Mouse (Mus musculus) right cerebral cortex, adult 2 months (tissue): Measurements from ENCODE around the gene Sox10.

Experiments used
- DNase-seq, 2 experiments: peaks; one replicate each; pipeline ENCODE4 v3.0.0; 2021 to 2022; ENCODE audit warnings: low spot score in 2 of 2

Gene Sox10

DNA sequence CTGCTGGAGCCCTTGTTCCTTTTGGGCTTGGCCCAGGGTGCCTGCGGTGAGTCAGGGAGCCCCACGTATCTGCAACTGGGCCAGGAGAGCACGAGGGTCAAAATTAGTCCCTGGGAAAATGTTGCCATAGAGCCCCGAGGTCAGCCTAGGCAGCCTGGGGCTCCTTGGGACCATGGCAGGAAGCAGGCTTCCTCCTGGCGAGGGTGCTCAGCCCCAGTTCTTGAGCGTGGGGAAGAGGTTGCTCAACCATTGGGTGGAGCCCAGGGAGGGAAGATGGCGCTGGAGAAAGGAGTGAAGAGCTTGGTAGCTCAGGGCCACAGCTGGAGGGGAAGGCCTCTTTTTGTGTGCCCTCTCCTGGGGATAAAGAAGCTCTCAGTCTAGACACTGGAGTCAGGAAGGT lies 2.7 kb downstream of the Sox10 start:
- no peak for DNase-seq

DNA sequence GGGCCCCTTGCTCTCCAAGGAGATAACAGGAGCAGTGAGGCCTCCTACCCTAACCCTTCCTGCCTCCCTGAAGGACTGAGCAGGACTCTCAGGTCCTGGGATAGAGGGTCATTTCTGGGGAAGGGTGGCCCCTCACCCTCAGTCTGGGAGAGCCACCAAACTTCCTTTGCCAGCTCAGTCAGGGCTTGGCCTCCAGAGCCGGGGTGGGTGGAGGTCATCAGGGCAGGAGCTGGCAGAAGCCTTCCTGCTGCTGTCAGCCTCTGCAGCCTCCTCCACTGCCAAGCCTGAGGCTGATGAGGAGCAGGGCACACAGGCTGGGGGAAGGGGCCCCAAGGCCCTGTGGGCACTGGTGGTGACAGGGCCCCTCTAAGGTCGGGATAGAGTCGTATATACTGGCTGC lies 9.5 kb downstream of the Sox10 start:
- DNase-seq = no peak

DNA sequence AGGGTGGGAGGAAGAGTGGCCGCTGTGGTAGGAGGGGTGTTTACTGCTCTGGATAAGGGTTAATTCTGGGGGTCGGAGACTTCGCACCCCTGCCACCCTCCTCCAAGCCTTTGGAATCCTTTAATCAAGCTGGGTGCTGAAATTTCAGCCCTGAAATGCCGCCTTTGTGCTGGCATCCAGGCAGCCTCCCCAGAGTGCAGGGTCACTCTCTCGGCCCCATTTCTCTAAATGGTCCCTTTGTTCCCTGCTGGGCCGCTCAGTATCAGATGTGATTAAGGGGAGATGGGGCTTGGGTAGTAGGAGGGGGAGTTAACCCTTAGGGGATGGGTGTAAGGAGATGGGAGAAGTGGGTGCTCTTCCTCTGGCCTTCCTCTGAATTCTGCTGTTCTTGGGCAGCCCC lies 12.3 kb downstream of the Sox10 start:
- no peak for DNase-seq

DNA sequence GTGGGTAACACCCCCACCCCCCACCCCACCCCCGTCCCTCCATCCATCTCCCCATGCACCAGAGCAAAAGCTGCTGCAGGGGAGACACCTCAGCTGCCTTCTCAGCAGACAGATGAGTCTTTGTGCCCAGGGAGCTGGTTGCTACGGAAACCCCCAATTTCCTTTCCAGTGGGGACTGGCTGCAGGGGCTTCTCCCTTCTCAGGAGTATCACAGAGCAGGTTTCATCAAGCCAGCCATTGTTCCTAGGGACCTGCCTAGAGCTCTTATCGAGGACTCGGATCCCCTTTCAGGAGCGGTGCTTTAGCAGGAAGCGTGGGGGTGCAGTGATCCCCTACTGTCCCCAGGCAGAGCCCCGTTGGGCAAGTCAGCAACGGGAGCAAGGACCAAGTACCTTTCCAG lies 13.2 kb downstream of the Sox10 start:
- DNase-seq = no peak

DNA sequence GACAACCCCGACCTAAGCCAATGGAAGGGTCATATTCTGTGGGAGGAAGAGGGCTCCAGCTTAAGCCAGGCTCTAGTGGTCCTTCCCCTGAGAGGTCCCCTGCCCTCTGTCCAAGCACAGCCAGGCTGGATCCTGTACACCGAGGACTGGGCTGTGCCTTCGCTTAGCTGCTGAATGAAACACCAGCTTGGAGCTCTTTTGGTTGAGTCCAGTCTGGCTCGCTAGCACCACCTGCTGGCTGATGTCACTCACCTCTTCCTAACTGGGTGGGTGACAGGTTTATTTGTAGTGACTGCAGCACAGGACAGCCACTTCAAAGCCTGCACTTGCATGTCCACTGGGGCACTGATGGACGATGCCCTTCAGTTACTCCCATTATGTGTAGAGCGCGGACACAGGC lies 16.5 kb downstream of the Sox10 start:
- DNase-seq = peak; percentile 78 to 85

DNA sequence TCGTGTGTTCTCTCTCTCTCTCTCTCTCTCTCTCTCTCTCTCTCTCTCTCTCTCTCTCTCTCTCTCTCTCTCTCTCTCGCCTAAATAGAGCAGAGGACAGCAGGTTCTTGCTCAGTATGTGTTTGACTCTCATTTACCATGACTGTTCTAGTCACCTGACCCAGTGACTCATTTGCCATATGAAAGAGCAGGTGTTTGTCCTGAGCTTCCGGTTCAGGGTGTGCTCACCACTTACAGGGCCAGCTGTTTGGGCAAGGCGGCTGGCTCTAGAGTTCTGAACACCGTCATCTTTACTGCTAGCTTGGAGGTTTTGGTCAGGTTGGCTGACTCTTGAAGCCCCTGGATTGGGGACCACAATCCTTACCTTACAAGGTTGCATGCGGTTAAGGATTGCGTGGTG lies 19.5 kb downstream of the Sox10 start:
- DNase-seq = no peak

DNA sequence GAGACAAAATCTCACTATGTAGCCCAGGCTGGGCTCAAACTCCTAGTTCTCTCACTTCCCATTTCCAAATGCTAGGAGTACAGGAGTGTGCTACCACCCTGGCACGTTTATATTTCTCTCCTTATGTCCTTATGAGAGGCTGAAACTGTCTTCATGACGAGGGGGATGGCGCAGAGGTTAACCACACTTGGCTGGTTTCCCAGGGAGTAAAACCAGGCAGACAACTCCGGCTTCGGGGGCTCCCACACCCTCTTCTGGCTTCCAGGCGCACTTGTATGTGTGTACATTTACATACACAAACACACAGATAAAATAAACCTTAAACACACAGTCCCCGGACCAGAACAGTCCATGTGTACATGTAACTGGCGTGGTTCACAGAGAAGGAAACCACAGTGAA lies 21.0 kb downstream of the Sox10 start:
- DNase-seq = no peak

DNA sequence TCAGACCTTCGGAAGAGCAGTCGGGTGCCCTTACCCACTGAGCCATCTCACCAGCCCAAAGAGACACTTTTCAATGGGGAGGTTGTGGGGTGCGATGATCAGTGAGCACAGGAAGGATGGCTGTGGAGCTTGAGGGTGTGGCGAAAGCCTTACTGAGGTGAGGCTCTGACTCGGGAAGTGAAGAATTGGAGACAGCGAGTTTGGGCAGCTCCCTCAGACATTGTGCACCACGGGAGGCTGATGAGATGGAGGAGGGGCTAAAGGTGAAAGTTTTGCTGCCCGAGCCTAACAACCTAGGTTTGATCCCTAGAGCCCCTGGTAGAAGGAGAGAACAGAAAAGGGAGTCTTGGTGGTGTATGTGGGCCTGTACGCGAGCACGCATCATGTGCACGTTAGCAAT lies 21.7 kb downstream of the Sox10 start:
- no peak for DNase-seq

DNA sequence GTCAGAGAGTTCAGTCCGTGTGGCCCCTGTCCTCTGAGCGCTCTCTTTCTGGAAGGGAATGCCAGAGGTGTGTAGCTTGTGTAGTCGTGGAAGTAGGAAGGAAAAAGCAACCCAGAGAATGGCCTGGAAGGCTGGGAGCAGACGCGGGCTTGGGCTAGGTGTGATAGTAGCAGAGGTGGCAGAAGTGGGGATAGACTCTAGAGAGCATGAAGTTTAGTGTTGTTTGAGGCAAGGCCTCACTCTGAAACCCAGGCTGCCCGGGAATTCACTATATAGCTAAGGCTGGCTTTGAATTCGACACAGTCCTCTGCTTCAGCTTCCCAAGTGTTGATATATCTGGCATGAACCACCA lies 23.5 kb downstream of the Sox10 start:
- DNase-seq = no peak

DNA sequence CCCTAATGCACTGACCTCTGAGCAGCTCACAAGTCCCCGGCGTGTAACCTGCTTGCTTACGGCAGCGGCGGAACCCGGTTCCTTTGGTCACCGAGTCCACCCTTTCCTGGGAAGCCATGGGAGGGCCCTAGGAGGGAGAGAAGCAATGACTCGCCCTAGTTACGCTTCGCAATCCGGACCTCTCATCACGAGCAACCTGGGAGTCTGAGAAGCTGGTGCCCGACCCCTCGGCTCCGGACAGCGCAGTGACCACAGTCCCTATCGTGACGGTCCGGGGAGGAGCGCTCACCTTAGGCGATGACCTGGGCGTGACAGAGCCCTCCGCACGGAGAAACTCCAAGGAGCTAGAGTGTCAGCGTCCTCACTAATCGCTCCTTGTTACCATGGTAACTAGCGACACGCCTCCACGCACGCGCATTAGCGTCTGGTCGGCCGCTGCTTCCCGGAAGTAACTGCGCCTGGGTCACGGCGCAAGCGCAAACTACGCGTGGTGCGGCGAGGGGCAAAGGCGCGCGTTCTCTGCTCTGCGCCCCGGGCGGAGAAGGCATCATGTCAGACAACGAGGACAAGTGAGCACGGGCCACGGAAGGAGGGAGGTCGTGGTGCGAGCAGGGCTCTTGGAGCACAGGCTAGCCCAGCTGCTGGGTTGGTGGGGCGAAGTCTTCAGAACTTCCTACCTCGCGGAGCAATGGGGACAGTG lies 24.0 kb downstream of the Sox10 start, which contains the start of the genes Polr2f and 1700088E04Rik:
TSS of gene Polr2f (plus strand) at position 144 of the 700 bp plus-strand sequence.
TSS of gene 1700088E04Rik (minus strand) at position 388 of the 700 bp plus-strand sequence.
- peak; percentile 95 to 96 for DNase-seq

DNA sequence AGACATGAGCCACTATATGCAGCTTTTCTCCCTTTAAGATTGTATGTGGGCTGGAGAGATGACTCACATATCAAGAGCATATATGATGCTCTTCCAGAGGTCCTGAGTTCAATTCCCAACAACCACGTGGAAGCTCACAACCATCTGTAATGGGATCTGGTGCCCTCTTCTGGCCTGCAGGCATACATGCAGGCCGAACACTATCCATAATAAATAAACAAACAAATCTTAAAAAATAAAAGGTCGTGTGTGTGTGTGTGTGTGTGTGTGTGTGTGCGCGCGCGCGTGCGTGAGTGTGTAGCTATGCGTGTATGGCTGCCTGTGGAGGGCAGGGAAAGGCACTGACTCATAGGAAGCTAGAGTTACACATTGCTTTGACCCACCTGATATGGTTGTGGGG lies 25.4 kb downstream of the Sox10 start:
- no peak for DNase-seq

DNA sequence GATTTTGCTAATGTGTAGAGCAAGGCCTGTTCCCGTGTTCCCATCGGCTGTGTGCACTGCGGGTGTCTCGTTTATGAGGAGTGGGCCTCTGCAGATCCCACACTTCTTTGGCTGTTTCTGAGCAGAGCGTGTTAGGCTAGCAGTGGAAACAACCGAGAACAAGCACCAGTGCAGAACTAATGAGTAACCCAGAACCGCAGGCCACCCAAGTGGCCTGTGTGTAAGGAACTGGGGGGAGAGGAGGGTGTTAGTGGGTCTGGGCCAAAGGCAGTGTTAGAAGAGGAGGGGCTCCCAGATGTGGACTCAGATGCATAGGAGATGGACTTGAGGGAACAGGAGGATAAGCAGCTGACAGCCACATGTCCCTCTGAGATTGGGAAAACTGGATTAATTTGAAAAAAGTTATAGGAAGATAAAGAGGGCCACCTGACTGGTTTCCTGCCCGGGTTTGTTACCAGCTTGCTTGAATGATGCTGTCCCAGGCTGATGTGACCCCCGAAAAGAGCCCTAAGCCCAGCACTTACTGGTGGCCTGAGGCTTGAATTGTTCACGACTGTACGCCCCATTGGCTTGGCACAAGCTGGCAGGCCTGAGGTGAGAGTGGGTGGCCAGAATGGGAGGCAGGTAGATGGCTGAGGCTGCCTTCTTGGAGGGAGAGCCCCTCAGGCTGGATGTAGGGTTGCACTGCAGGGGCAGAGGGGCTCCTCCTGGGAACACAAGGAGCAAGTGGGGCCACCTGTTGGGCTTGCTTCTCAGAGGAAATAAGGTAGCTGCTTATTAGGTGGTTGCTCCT lies 29.1 kb downstream of the Sox10 start:
- DNase-seq = no peak

DNA sequence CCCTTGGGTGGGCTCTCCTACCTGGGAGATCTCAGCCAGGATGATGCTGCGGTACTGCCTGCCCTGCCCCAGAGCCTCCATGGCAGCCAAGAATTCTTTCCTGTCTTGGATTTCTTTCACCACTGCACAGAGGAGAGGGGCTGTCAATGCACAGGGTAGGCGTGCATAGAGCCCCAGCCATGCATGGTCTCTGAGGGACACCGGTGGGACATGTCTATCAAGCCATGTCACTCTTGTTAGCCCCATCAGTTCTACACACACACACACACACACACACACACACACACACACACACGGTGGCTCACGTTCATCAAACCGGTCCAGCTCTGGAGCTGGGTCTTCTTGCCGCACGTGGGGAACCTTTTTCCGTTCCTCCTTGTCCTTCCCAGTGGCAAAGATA lies 29.7 kb downstream of the Sox10 start:
- no peak for DNase-seq

DNA sequence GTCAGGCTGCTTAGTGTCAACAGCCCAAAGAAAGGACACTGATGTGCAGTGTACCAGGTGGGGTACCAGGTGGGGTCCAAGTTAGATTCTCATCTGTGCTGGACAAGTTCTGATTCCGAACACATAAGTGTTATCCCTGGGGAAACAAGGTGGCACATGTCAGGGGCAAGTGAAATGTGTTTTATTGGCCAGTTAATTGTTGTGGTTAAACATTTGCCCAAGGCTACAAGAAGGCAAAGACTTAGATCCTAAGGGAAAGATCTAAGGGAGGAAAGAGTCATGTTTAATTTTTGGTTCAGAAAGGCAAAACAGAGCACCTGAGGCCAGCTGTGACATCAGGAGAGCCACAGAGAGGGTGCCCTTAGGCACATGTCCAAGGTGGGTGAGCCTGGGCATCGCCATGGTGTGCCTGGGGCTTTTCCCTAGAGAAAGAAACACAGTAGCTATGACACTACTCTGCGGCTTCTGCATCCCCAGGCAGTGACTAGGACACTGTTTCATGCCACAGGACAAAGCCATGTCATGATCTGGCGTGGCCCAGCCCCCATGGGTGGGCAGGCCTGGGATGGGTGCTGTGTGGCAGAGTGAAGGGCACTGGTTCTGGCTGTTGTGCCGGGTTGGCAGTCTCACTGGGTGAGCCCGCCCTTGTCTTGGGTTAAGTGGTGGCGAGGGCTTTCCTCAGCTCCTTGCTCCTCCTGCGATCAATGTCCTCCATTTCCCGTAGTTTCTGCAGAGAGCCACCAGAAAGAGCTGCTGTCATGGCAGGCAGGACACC lies 30.4 kb downstream of the Sox10 start:
- no peak for DNase-seq

DNA sequence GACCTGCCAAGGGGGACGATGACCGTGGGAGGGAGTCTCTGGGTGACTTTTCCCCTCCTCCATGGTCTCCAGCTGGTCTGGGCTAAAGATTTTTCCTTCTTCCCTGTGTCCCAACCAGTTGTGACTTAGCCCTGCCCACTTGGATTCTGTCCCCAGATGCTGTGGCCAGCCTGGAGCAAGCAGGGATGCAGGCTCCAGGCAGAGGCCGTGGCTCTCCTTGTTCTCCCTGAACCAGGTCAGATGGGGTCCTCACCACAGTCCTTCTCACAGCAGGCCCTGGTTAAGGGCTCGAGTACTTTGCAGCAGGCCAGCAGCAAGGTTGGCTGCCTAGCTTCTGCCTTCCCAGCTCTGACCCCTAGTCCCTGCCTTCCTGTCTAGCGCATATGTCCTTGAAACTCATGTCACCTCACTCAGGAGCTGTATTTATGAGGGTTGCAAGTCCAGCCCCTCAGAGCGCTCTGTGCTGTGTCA lies 31.8 kb downstream of the Sox10 start:
- DNase-seq = no peak

DNA sequence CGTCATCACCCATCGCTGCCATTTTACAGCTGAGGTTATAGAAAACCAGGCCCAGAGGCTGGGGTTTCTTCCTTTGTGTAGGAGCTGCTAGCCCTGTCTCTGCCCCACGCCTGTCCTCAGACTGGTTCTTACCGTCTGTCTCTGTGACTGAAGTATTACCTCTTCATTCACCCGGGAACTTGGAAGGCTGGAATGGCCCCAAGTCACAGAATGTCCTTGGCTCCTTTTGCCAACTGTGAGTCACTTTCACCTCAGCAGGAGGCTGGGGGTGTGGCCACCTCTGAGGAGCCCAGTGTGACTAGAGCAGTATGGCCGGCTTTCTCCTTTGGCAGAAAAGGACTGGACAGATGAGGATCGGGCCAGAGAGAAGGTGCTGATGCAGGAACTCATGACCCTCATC lies 33.6 kb downstream of the Sox10 start:
- peak in 1 of 2 experiments; percentile 31 for DNase-seq

DNA sequence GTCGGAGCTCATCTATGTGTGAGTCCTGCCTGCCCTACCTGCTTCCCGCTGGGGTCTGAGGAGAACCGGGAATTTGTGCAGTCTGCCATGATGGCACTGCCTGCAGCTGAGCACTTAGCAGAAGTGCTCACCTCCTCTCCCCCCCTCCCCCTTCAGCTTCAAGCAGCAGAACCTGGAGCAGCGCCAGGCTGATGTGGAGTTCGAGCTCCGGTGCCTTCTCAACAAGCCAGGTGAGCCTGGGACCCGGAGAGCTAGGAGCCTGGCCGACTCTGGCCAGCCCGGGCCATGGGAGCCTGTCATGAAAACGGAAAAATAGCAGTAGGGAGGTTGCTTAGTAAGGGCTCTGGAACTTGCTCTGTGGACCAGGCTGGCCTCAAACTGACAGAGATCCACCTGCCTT lies 34.3 kb downstream of the Sox10 start:
- DNase-seq = no peak

DNA sequence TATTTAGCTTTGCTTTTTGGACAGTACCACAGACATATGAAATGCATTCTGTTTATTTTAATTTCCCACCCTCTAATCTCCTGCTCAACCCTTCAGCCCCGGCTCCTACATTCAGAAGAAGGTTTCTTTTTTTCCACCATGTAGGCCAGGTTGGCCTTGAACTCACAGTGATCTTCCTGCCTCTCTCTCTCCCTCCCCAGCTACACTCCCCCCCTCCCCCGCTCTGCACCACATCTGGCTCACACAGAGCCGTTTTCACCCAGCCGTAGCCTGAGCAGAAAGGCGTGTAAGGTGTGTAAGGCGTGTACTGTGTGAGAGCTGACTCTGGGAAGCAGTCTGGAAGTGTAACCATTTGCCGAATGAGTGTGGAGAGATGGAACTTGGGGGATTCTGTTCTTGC lies 35.7 kb downstream of the Sox10 start:
- no peak for DNase-seq

DNA sequence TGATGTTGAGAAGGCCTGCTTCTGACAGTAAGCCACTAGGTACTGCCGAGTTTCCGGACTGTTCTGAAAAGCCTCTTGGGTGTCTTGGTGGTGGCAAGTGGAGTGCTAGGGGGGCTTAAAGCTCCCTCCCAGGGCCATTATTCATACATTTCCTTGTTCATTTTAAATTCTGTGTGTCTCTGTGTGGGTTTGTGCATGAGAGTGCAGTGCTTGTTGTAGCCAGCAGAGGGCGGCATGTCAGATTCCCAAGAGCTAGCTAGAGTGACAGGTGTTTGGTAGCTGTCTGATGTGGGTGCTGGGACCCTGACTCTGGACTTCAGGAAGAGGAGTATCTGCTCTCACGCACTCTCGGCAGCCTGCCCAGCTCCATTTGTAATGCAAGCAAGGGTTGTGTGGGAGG lies 36.8 kb downstream of the Sox10 start:
- no peak for DNase-seq

DNA sequence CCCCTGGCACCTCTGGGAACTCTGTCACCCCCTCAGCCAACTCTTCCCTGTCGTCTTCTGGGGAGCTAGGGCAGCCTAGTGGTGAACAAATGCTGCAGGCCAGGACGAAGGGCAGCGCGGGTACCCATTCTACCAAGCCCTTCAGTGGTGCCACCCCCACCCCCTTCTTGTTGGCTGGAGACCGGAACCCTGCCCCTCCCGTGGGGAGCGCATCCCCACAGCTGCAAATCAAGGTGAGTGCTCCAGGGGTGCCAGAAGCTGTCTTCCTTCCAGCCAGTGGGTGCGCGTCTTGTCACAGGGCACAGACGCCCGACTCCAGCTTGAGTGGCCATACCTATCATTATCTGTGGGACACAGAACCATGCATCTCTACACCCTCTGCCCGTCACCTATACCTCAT lies 37.9 kb downstream of the Sox10 start:
- no peak for DNase-seq

DNA sequence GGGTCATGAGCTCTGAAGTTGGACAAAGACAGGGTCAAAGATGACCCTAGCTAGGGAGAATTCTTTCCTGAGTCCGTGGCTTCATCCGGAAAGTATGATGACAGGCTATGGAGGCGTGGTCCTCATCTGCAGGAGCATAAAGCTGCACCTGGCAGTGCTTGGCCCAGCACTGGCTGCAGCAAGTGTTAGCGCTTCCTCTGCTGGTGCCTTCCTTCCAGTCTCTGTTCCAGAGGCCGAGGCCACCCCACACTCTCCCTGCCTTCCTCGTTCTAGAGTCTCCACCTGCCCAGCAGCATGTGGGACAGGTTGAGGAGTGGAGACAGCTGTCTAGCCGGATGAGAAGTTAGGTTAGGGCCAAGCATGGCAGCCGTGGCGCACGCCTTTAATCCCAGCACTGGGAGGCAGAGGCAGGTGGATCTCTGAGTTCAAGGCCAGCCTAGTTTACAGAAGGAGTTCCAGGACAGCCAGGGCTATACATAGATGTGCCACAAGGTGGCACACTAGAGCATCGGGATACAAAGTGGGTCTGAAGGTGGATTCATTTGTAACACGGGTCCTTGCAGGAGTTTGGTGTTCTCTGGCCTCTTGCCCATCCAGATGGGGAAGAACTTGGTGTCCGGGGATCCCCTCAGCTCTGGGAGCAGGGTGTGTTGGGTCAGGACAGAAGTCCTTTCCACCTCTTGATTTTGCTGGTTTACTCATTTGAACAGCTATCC lies 38.7 kb downstream of the Sox10 start:
- peak; percentile 47 to 56 for DNase-seq

DNA sequence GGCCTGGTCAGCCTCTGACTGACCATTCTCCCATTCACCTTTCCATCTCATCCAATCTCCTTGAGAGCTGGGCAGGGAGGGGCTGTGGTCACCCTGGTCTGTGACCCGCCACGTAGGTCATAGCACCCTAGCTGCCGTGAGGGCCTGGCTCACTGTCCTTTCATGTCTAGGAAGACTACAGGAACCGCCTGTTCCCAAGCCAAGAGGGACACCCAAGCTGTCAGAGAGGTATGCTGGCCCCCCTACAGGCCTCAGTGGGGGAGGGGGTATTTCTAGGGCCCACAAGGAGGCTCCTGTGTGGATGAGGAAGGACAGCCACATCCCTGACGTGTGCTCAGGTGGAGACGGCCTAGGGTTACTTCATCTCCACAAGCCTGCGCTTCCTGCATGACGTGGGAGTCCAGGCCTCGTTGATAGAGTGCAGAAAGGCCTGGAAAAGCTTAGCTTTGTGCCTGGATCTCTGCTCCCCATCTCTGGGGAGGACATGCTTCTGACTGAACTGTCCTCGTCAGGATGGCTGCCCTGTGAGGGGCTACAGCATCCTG lies 40.6 kb downstream of the Sox10 start:
- no peak for DNase-seq
